Comparison of ENCODE assay signal across 9 mouse cellular contexts in genomic region chr9:57505700-57506099, GRCm38 (mm10). TPM values are rescaled to one million over a fixed set of nuclear protein-coding genes. Genes with fewer than 3 reads are reported as not detected.
DNase-seq lines count a peak whose midpoint lies in the region; ATAC-seq and TF ChIP-seq lines count a peak whose summit lies in the region.
"Had no signal": no experiment of that assay in that cellular context is flagged by ENCODE, and none has a peak within 500 bp of the region (broad histone marks: within the 10 kb centered on the region; RNA-seq: fewer than 3 reads in every experiment).

No protein-coding gene starts in this region.

- peaks cover 37% of the 10 kb centered on the region for H3K27me3 ChIP-seq in G1E (ENCODE audit: insufficient read depth, low read length)
- H3K27me3 ChIP-seq in hindbrain, embryonic 13.5 days: peaks cover 48% of the 10 kb centered on the region
- peaks cover 62% of the 10 kb centered on the region for H3K27me3 ChIP-seq in liver, embryonic 14.5 days (ENCODE audit: control insufficient read depth, insufficient read depth, low read length)

- no peak for TF ChIP-seq CTCF in G1E (IDR thresholded peaks at IDR 0.05; ENCODE audit: low read depth, low read length)
- TF ChIP-seq CTCF in liver, embryonic 14.5 days (IDR thresholded peaks at IDR 0.05; ENCODE audit: low read depth): peak; percentile 37

- WGBS in hindbrain, embryonic 13.5 days: 4% methylated on average over 8 of the region's 8 CpGs
- 2% methylated on average over 8 of the region's 8 CpGs for WGBS in liver, embryonic 14.5 days (ENCODE audit: insufficient replicate concordance)

- H3K9ac ChIP-seq in hindbrain, embryonic 13.5 days: 0 out of 2 replicates have a peak overlapping the region, but pooled peaks have one; percentile 19
- no peak overlapping the region for H3K9ac ChIP-seq in liver, embryonic 14.5 days (replicated peaks)
- H3K9ac ChIP-seq: limb, embryonic 12.5 days had no signal

- peak overlapping the region; percentile 81 for H3K27ac ChIP-seq in hindbrain, embryonic 13.5 days
- no peak overlapping the region for H3K27ac ChIP-seq in liver, embryonic 14.5 days
- H3K27ac ChIP-seq: limb, embryonic 12.5 days had no signal

- H3K36me3 ChIP-seq in G1E (replicated peaks): no peaks in the 10 kb centered on the region
- no peaks in the 10 kb centered on the region for H3K36me3 ChIP-seq in hindbrain, embryonic 13.5 days
- no peaks in the 10 kb centered on the region for H3K36me3 ChIP-seq in liver, embryonic 14.5 days (replicated peaks; ENCODE audit: control insufficient read depth, insufficient read depth, low read depth)
- H3K36me3 ChIP-seq: limb, embryonic 12.5 days had no signal

- ATAC-seq in G1E (ENCODE audit: extremely low read depth, insufficient number of reproducible peaks, low FRiP score, poor library complexity, severe bottlenecking): peak; percentile 96
- peak; percentile 78 for ATAC-seq in hindbrain, embryonic 13.5 days (ENCODE audit: low FRiP score)
- ATAC-seq in liver, embryonic 14.5 days (ENCODE audit: insufficient read depth): peak; percentile 99
- no peak for ATAC-seq in CD4-positive, CD25-positive, alpha-beta regulatory T cell, adult 4 months

- DNase-seq in G1E (ENCODE audit: low spot score): peak; percentile 90
- peak; percentile 84 for DNase-seq in adrenal gland, postnatal 14 days
- peak; percentile 54 to 66 for DNase-seq in frontal cortex, postnatal 10 days (ENCODE audit: low spot score in 2 of 2)
- DNase-seq in liver, embryonic 14.5 days (ENCODE audit: low read depth in 3 of 3, low spot score in 3 of 3): peak; percentile 83 to 87 (median 83)
- DNase-seq in retina, embryonic 14.5 days (ENCODE audit: low spot score): peak; percentile 43
- no peak for DNase-seq in cerebellum, adult 11 months

- peak overlapping the region; percentile 70; the same call in 1 of the 2 replicates for H3K4me3 ChIP-seq in G1E (ENCODE audit: low read depth, low read length)
- no peak overlapping the region for H3K4me3 ChIP-seq in hindbrain, embryonic 13.5 days
- no peak overlapping the region for H3K4me3 ChIP-seq in liver, embryonic 14.5 days (ENCODE audit: insufficient read depth in 1 of 2, low read depth in 2 of 2, low read length in 2 of 2)
- H3K4me3 ChIP-seq: limb, embryonic 12.5 days had no signal

- H3K9me3 ChIP-seq in G1E (replicated peaks): peaks cover 8% of the 10 kb centered on the region
- no peaks in the 10 kb centered on the region for H3K9me3 ChIP-seq in hindbrain, embryonic 13.5 days
- no peaks in the 10 kb centered on the region for H3K9me3 ChIP-seq in liver, embryonic 14.5 days (ENCODE audit: control insufficient read depth, low read length)
- H3K9me3 ChIP-seq: limb, embryonic 12.5 days had no signal

- H3K4me2 ChIP-seq in hindbrain, embryonic 13.5 days: peak overlapping the region; percentile 87
- H3K4me2 ChIP-seq in liver, embryonic 14.5 days (ENCODE audit: low read depth): peak overlapping the region; percentile 30
- H3K4me2 ChIP-seq: limb, embryonic 12.5 days had no signal

- peaks cover 56% of the 10 kb centered on the region for H3K4me1 ChIP-seq in G1E (ENCODE audit: insufficient read depth, low read depth, low read length)
- H3K4me1 ChIP-seq in hindbrain, embryonic 13.5 days (replicated peaks): peaks cover 58% of the 10 kb centered on the region
- H3K4me1 ChIP-seq in liver, embryonic 14.5 days (replicated peaks; ENCODE audit: control insufficient read depth in 2 of 2, insufficient read depth in 2 of 2, low read length in 1 of 2): peaks cover 12 to 15% of the 10 kb centered on the region in 2 experiments

- peak; percentile 95 for TF ChIP-seq EP300 in liver, embryonic 14.5 days (IDR thresholded peaks at IDR 0.05; ENCODE audit: low read depth)

RNA-seq across cellular contexts. Expression of gene Rpp25, which starts 1.9 kb away (rescaled TPM):
- total RNA-seq in G1E (2014; fragmentation: Nextera tagmentation): 10.8 and 17.4 TPM in 2 replicates
- 2.9 and 5.4 TPM in 2 replicates for total RNA-seq in G1E (2017)
- polyA plus RNA-seq in G1E (2012): 5.4 and 6.2 TPM in 2 replicates
- 2.2 and 2.7 TPM in 2 replicates for total RNA-seq in adrenal gland, postnatal 14 days (2021)
- polyA plus RNA-seq in hindbrain, embryonic 13.5 days (2015; fragmentation: Nextera tagmentation; extraction: Ambion mirVana): 15.6 and 16.2 TPM in 2 replicates
- polyA plus RNA-seq in liver, embryonic 14.5 days (2012; rRNA removed): 0.09 and 0.18 TPM in 2 replicates
- 0.39 and 0.54 TPM in 2 replicates for polyA plus RNA-seq in liver, embryonic 14.5 days (2014; fragmentation: Nextera tagmentation; extraction: Ambion mirVana)
- polyA plus RNA-seq in CD4-positive, CD25-positive, alpha-beta regulatory T cell, adult 4 months (2017; shearing (Covaris generic)): not detected

RNA-seq across cellular contexts. Expression of gene Cox5a, which starts 15.4 kb away (rescaled TPM):
- total RNA-seq in G1E (2014; fragmentation: Nextera tagmentation): 88.8 and 106 TPM in 2 replicates
- 129 and 181 TPM in 2 replicates for total RNA-seq in G1E (2017)
- polyA plus RNA-seq in G1E (2012): 455 and 528 TPM in 2 replicates
- 1,056 and 1,152 TPM in 2 replicates for total RNA-seq in adrenal gland, postnatal 14 days (2021)
- 875 and 879 TPM in 2 replicates for polyA plus RNA-seq in hindbrain, embryonic 13.5 days (2015; fragmentation: Nextera tagmentation; extraction: Ambion mirVana)
- polyA plus RNA-seq in liver, embryonic 14.5 days (2012; rRNA removed): 104 and 121 TPM in 2 replicates
- 316 and 317 TPM in 2 replicates for polyA plus RNA-seq in liver, embryonic 14.5 days (2014; fragmentation: Nextera tagmentation; extraction: Ambion mirVana)
- 100 to 1,000 TPM; 197 to 242 TPM for polyA plus RNA-seq in CD4-positive, CD25-positive, alpha-beta regulatory T cell, adult 4 months (2017; shearing (Covaris generic))

RNA-seq across cellular contexts. Expression of gene Fam219b, which starts 31.6 kb away (rescaled TPM):
- total RNA-seq in G1E (2014; fragmentation: Nextera tagmentation): 8.1 and 9.5 TPM in 2 replicates
- 12.2 and 15.5 TPM in 2 replicates for total RNA-seq in G1E (2017)
- 11.3 and 16.8 TPM in 2 replicates for polyA plus RNA-seq in G1E (2012)
- total RNA-seq in adrenal gland, postnatal 14 days (2021): 17.5 and 19.1 TPM in 2 replicates
- polyA plus RNA-seq in hindbrain, embryonic 13.5 days (2015; fragmentation: Nextera tagmentation; extraction: Ambion mirVana): 21.6 and 22.4 TPM in 2 replicates
- polyA plus RNA-seq in liver, embryonic 14.5 days (2012; rRNA removed): 2.0 and 3.1 TPM in 2 replicates
- 4.8 and 5.9 TPM in 2 replicates for polyA plus RNA-seq in liver, embryonic 14.5 days (2014; fragmentation: Nextera tagmentation; extraction: Ambion mirVana)
- 10 to 100 TPM; 22.2 to 29.8 TPM for polyA plus RNA-seq in CD4-positive, CD25-positive, alpha-beta regulatory T cell, adult 4 months (2017; shearing (Covaris generic))

RNA-seq across cellular contexts. Expression of gene Scamp5, which starts 37.8 kb away (rescaled TPM):
- not detected in 2 replicates for total RNA-seq in G1E (2014; fragmentation: Nextera tagmentation)
- 0.22 and 0.29 TPM in 2 replicates for total RNA-seq in G1E (2017)
- 0.21 and 0.22 TPM in 2 replicates for polyA plus RNA-seq in G1E (2012)
- total RNA-seq in adrenal gland, postnatal 14 days (2021): 11.0 and 13.1 TPM in 2 replicates
- 86.3 and 94.6 TPM in 2 replicates for polyA plus RNA-seq in hindbrain, embryonic 13.5 days (2015; fragmentation: Nextera tagmentation; extraction: Ambion mirVana)
- polyA plus RNA-seq in liver, embryonic 14.5 days (2012; rRNA removed): 9.1 and 9.2 TPM in 2 replicates
- 4.5 and 5.2 TPM in 2 replicates for polyA plus RNA-seq in liver, embryonic 14.5 days (2014; fragmentation: Nextera tagmentation; extraction: Ambion mirVana)
- under 1 TPM in 1 of 2 experiments, not detected in 1; 0.26 TPM for polyA plus RNA-seq in CD4-positive, CD25-positive, alpha-beta regulatory T cell, adult 4 months (2017; shearing (Covaris generic))

RNA-seq across cellular contexts. Expression of gene Mpi, which starts 46.9 kb away (rescaled TPM):
- total RNA-seq in G1E (2014; fragmentation: Nextera tagmentation) (11.1 and 12.3 TPM in 2 replicates), G1E (2017) (12.1 and 12.5 TPM in 2 replicates)
- 2.5 and 4.4 TPM in 2 replicates for polyA plus RNA-seq in G1E (2012)
- total RNA-seq in adrenal gland, postnatal 14 days (2021): 35.8 and 38.6 TPM in 2 replicates
- polyA plus RNA-seq in hindbrain, embryonic 13.5 days (2015; fragmentation: Nextera tagmentation; extraction: Ambion mirVana): 67.9 and 75.2 TPM in 2 replicates
- polyA plus RNA-seq in liver, embryonic 14.5 days (2012; rRNA removed): 8.1 and 8.5 TPM in 2 replicates
- polyA plus RNA-seq in liver, embryonic 14.5 days (2014; fragmentation: Nextera tagmentation; extraction: Ambion mirVana): 6.7 and 7.9 TPM in 2 replicates
- 10 to 100 TPM; 15.7 to 17.9 TPM for polyA plus RNA-seq in CD4-positive, CD25-positive, alpha-beta regulatory T cell, adult 4 months (2017; shearing (Covaris generic))
